Mouse (Mus musculus) MEL (cell line): ENCODE measurements around the gene Cnst.

Experiments
- MYB ChIP-seq: IDR thresholded peaks from 2 replicates; pipeline ENCODE4 v1.6.1; 2011; ENCODE audit warnings: mild to moderate bottlenecking, low read depth, low read length, improper control_type of control experiment
- POLR2AphosphoS5 ChIP-seq: IDR thresholded peaks from 2 replicates; pipeline ENCODE4 v1.6.1; 2012; ENCODE audit warnings: low read depth, borderline replicate concordance, mild to moderate bottlenecking, inconsistent platforms, low read length, moderate library complexity, mixed read lengths
- TAL1 ChIP-seq: IDR thresholded peaks from 2 replicates; pipeline ENCODE4 v1.6.1; 2012; ENCODE audit warnings: mild to moderate bottlenecking, inconsistent platforms, low read length, moderate library complexity, mixed read lengths
- USF2 ChIP-seq, 2 experiments: IDR thresholded peaks; 2 replicates each; pipeline ENCODE4 v1.6.1; 2011 to 2012; ENCODE audit warnings: improper control_type of control experiment in 2 of 2, low read length in 2 of 2, borderline replicate concordance in 1 of 2, inconsistent platforms in 1 of 2, low read depth in 1 of 2, mild to moderate bottlenecking in 1 of 2; ENCODE audit not compliant: insufficient read depth in 1 of 2

DNA sequence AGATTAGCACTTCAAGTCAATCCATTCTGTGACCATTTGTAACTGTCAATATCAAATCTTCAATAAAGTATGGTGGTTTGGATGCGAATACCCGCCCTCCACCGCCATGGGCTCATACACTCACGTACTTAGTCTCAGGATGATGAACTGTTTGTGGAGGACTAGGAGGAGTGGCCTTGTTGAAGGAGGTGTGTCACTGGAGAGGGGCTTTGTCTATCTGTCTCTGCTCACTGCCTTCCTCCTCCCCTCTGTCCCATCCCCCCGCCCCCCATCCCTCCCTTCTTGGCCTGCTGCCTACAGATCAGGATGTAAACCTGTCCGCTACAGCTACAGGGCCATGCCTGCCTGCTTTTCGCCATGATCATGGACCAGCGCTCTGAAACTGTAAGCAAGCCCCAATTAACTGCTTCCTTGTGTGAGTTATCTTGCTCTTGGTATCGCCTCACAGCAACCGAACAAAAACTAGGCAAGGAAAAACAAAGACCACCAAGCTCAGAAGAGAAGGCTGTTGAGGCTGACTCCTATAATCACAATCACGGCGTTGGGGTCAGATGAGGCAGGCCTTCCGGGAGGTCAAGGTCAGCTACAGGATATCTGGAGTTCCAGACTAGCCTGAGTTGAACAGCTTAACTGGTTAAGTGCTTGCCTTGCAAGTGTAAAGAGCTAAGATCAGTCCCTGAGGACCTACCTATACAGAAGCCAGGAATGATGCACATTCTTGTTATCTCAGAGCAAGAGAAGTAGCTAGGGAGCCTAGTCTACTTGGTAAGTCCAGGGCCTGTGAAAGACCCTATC lies 35.4 kb upstream of the Cnst start:
- TF ChIP-seq TAL1 (no peak), MYB (no peak), POLR2AphosphoS5 (no peak), USF2 (IDR thresholded peaks at IDR 0.05; ENCODE audit: borderline replicate concordance in 1 of 2, insufficient read depth in 1 of 2, low read depth in 1 of 2, low read length in 2 of 2) (no peak)
